Mouse (Mus musculus) bone marrow, adult 2 months (tissue): ENCODE data around the gene Snrk. TPM values are rescaled to one million over a fixed set of nuclear protein-coding genes. Genes with fewer than 3 reads are reported as not detected.
A peak's percentile ranks its signal among the peaks of the same experiment; 100 is the strongest.

Experiments
- H3K27ac ChIP-seq: fragments of 200-500 bp; 2 replicates; pipeline ENCODE4 v1.5.1; 2012; ENCODE audit warnings: low read depth, mild to moderate bottlenecking, control low read depth, inconsistent platforms, low read length; ENCODE audit not compliant: control insufficient read depth, poor library complexity, insufficient read depth
- H3K4me1 ChIP-seq: fragments of 200-500 bp; 2 replicates; pipeline ENCODE4 v1.6.1; 2011; ENCODE audit warnings: low read length; ENCODE audit not compliant: control insufficient read depth, insufficient read depth
- H3K4me3 ChIP-seq: fragments of 200-500 bp; replicated peaks from 2 replicates; pipeline ENCODE3; 2011; ENCODE audit warnings: mild to moderate bottlenecking, low read depth, low read length, control low read depth; ENCODE audit not compliant: control insufficient read depth
- CTCF ChIP-seq: fragments of 200-500 bp; IDR thresholded peaks from 2 replicates; pipeline ENCODE4 v1.5.1; 2011; ENCODE audit warnings: low read length, control low read depth; ENCODE audit not compliant: control insufficient read depth, insufficient read depth
- POLR2A ChIP-seq: fragments of 200-500 bp; IDR thresholded peaks from 2 replicates; pipeline ENCODE4 v1.6.1; 2011; ENCODE audit warnings: low read depth, mild to moderate bottlenecking, control low read depth, low read length, borderline replicate concordance; ENCODE audit not compliant: control insufficient read depth
- WGBS: fragments of 180-500 bp; shearing (Covaris S2); methylation state at CpG from one replicate; pipeline ENCODE4 v1.1.7; 2018; 5-methylcytosine and 5-hydroxymethylcytosine counted together
- polyA plus RNA-seq: library from polyadenylated mRNA; stranded (reverse); fragments of >200 nt; gene quantifications from 2 replicates; pipeline ENCODE4 v1.2.4, GENCODE M21; 2011; ENCODE audit warnings: low replicate concordance; ENCODE audit not compliant: missing spikeins, insufficient read depth, insufficient read length

The Snrk gene
- polyA plus RNA-seq, 1 experiment = 36.8 TPM

DNA sequence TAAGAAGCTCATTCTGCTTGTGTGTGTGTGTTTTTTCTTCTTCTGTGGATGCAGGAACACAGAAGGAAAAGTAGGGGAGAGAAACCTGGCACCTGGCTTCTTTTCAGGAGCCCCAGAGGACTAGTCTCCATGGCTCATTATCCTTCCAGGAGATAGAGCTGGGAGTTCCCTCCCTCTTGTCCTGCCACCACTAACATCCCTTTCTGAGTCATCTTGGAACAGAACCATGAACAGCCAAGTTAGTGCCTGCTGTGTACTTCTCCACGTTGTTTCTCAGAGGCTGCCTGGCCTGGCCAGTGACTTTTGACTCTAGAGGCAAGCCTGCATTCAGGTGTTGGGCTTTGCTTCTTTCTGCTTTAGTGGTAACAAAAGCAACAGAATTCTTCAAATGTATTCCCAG is 707 bp upstream of the Snrk start:
- H3K27ac ChIP-seq = no peak overlapping the region
- WGBS = 57% methylated on average over 1 of the region's 1 CpGs
- peaks cover 1% of the 10 kb centered on the region; the same call in 1 of the 2 replicates for H3K4me1 ChIP-seq
- TF ChIP-seq POLR2A (no peak), CTCF (no peak)
- H3K4me3 ChIP-seq = no peak overlapping the region

DNA sequence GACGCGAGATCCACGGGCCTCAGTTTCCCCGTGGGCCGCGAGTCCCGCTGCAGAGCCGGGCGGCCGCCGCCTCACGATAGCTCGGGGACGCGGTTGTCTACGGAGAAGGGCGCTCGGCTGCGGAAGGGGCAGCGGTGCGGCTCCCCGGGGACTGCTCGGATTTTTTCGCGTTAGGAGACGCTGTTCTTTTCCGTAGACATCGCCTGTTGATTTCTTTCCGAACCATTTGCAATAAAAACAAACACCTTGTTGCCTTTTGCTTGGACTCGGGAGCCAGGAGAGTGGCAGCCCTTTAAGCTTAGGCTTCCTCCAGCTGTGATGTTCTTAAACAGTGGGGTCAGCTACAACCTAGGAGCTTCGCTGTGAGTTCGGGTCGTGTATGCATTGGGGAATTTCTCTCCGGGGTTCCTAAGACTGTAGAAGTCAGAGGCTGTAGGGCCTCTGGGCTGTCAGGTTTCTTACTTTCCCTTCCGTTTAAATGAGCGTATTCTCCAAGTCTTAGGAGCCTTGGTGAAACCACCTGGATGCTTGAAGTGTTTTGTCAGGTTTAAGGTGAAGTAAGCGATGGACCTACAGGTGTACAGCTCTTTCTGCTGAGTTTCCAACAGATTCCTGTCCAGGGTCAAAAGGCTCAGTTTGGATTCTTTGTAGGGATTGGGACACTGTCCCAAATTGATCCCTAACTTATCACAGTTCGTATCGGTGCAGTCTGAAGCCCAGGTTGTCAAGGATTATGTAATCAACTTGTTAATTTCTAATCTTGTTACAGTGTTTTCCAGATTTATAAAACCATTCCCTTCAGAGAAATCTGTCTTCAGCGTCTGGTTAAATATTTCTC is 845 bp downstream of the Snrk start:
- H3K4me1 ChIP-seq = peaks cover 1% of the 10 kb centered on the region; the same call in 1 of the 2 replicates
- peak overlapping the region; percentile 99 for H3K27ac ChIP-seq
- TF ChIP-seq POLR2A (no peak), CTCF (no peak)
- peak overlapping the region; percentile 81 for H3K4me3 ChIP-seq
- 8% methylated on average over 40 of the region's 40 CpGs for WGBS

DNA sequence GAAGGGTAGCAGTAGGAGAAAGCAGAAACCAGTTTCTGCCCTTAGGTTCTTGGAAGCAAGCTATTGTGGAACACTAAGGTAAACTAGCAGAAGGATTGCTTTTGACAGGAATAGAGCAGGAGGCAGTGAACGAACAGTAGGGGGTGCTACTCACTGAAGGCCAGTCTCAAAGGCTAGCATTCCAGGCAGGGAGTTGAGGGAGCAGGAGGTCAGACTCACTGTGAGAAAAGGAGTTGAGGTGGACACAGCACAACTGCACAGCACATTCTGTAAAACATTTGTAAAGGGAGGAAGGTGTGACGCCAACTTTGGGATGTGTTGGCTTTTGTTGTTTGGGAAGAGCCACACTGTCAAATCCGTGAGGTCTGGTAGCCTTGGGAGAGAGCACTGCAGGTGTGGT is 3.0 kb downstream of the Snrk start:
- peaks cover 3% of the 10 kb centered on the region; the same call in 1 of the 2 replicates for H3K4me1 ChIP-seq
- TF ChIP-seq POLR2A = no peak
- peak; percentile 71 for TF ChIP-seq CTCF
- no peak overlapping the region for H3K27ac ChIP-seq
- WGBS = 58% methylated on average over 3 of the region's 3 CpGs
- no peak overlapping the region for H3K4me3 ChIP-seq

DNA sequence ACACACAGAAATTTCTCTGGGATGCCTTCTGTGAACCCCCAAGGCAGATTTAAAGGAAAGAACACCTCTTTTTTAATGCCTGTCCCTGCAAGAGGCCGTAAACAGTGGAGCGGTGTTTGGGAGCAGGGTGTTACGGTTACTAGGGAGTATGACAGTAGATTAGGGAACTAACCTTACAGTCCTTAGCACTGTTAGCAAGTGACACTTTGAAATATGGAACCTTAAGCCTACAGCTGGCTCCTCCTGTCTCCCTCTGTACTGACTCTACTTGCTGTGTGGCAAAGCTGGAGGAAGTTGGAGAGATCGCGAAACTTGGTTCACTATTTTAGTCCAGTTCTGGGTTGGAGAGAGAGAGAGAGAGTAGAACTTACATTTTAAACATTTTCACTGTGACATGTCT is 5.0 kb downstream of the Snrk start:
- Histone ChIP-seq H3K4me3 (no peak overlapping the region), H3K4me1 (peaks cover 3% of the 10 kb centered on the region; the same call in 1 of the 2 replicates), H3K27ac (peak overlapping the region; percentile 61; the same call in 1 of the 2 replicates)
- TF ChIP-seq POLR2A (no peak), CTCF (no peak)
- WGBS = 23% methylated on average over 5 of the region's 5 CpGs

DNA sequence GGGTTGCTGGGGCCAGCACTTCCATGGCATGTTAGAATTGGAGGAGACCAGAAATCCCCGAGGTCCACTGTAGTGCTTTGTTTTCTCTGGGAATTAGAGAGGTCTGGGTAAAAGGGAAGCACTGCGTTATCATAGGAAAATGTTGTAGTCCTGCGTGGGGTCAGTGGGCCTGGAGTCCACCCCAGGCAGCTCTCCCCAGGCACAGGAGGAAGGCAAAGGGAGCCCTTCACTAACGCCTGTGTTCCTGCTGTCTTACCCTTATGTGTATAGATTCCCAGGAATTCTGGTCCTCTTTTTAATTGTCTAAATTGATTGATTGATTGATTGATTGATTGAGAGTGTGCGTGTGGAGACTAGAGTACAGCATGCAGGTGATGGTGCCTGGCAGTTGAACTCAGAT is 6.1 kb downstream of the Snrk start:
- no peak for TF ChIP-seq CTCF
- TF ChIP-seq POLR2A = no peak
- H3K4me3 ChIP-seq = no peak overlapping the region
- WGBS = 81% methylated on average over 5 of the region's 5 CpGs
- H3K4me1 ChIP-seq = peaks cover 3% of the 10 kb centered on the region; the same call in 1 of the 2 replicates
- peak overlapping the region; percentile 4; the same call in 1 of the 2 replicates for H3K27ac ChIP-seq

DNA sequence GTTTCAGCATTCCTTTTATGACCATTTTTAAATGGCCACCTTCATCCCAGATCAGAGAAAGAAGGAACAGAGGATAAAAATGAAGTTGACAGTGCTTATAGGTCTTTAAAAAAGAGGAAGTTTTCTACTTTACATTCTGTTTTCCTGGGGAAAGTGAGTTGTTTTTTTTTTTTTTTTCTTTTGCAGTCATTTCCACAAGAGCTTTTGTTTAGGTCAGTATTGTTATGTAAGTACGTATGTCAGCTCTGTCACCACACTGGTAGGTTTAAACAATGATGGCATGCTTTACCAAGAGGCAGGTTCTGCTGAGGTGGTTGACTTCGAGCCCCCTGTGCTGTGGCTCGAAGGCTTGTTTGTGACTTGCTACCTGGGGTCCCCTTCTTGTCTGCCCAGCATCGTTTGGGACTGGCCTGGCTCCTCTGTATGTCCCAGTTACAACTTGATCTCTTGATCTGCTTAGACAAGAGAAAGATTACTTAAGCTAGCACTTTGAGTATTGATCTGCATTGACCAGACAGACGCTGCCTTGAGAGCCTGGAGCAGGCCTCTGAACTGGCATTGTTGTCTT is 8.7 kb downstream of the Snrk start:
- H3K27ac ChIP-seq = peak overlapping the region; percentile 42; the same call in 1 of the 2 replicates
- 52% methylated on average over 5 of the region's 5 CpGs for WGBS
- H3K4me1 ChIP-seq = peaks cover 4% of the 10 kb centered on the region; the same call in 1 of the 2 replicates
- no peak overlapping the region for H3K4me3 ChIP-seq
- no peak for TF ChIP-seq CTCF
- TF ChIP-seq POLR2A = no peak

DNA sequence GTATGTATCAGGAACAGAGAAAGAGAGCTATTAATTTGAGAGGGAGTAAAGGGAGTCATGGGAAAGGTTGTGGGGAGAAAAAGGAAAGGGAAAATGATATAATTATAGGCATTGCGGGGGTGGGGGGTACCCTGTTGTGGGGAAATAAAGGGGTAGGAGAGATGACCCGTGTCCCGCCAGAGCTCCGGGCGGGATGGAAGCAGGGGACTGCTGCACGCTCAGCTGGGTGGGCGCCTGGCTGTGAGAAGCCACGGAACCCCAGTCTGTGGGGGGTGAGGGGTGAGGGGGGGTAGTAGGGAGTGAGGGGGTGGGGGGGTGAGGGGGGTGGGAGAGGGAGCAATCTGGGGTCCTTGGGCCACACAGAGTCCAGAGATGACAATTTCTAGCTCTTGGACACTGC is 9.7 kb downstream of the Snrk start:
- Histone ChIP-seq H3K4me1 (peaks cover 4% of the 10 kb centered on the region; the same call in 1 of the 2 replicates), H3K27ac (no peak overlapping the region), H3K4me3 (no peak overlapping the region)
- 82% methylated on average over 8 of the region's 8 CpGs for WGBS
- TF ChIP-seq POLR2A (no peak), CTCF (no peak)

DNA sequence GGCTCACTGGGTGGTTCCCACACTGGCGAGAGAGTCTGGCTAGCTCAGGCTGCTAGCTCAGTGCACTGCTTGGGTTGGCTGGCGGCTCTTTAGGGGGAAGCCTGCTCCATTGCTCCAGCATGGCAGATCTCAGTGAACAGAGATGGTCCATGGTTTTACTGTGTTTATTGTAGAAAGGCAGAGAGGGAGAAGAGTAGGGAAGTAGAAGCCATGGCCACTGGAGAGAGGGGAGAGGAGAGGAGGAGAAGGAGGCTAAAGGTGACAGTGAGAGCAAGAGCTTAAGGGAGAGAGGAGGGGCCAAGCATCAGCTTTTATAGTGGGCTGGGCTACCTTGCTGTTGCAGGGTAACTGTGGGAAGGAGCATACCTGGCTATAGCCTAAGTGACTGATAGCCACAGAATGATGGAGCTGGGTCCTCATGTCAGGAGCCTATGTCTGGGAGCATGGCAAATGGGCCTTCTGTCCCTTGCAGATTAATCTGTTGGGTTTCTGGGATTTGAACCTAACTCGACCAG is 10.3 kb downstream of the Snrk start:
- no peak overlapping the region for H3K4me3 ChIP-seq
- TF ChIP-seq POLR2A (no peak), CTCF (no peak)
- peaks cover 4% of the 10 kb centered on the region; the same call in 1 of the 2 replicates for H3K4me1 ChIP-seq
- H3K27ac ChIP-seq = 0 out of 2 replicates have a peak overlapping the region, but pooled peaks have one; percentile 24
- WGBS = 71% methylated on average over 3 of the region's 3 CpGs

DNA sequence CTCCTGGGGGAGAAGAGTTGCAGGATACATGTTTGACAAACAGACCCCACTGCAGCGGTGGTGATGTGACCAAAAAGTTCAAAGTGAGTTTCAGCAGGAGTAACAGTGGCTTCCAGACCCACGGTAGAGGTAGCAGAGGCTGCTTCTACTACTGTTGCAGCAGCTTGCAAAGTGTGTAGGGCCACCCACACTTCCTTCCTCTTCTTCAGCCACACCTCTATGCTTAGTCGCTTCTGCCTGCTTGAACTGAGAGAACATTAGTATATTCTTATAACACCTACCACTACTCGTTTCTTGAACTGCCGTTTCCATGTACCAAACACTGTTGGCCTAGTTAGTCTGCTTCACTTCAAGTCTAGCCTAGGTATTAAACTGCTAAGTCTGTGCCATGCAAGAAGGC is 11.6 kb downstream of the Snrk start:
- WGBS = 2% methylated on average over 5 of the region's 5 CpGs
- peak; percentile 38; the same call in 1 of the 2 replicates for TF ChIP-seq POLR2A
- no peak for TF ChIP-seq CTCF
- peak overlapping the region; percentile 51 for H3K4me3 ChIP-seq
- peaks cover 4% of the 10 kb centered on the region; the same call in 1 of the 2 replicates for H3K4me1 ChIP-seq
- peak overlapping the region; percentile 50; the same call in 1 of the 2 replicates for H3K27ac ChIP-seq
